ENCODE assay signal across 28 mouse cellular contexts in genomic region chr5:31573722-31574121, GRCm38 (mm10).
"Had no signal": no experiment of that assay in that cellular context is flagged by ENCODE, and none has a peak within 500 bp of the region (broad histone marks: within the 10 kb centered on the region; RNA-seq: fewer than 3 reads in every experiment).

No protein-coding gene starts in this region.

- H3K27ac ChIP-seq: embryonic facial prominence, embryonic 10.5 days; embryonic facial prominence, embryonic 12.5 days; embryonic facial prominence, embryonic 13.5 days; embryonic facial prominence, embryonic 15.5 days; forebrain, embryonic 10.5 days; forebrain, embryonic 12.5 days; forebrain, embryonic 13.5 days; forebrain, embryonic 15.5 days; gastrocnemius, adult 2 months; heart, adult 2 months had no signal

- H3K27me3 ChIP-seq: embryonic facial prominence, embryonic 12.5 days; embryonic facial prominence, embryonic 13.5 days; embryonic facial prominence, embryonic 15.5 days; forebrain, embryonic 12.5 days; forebrain, embryonic 13.5 days; forebrain, embryonic 15.5 days had no signal

- H3K9ac ChIP-seq: embryonic facial prominence, embryonic 12.5 days; embryonic facial prominence, embryonic 13.5 days; embryonic facial prominence, embryonic 15.5 days; forebrain, embryonic 12.5 days; forebrain, embryonic 13.5 days; forebrain, embryonic 15.5 days; forebrain, postnatal 0 days had no signal

- H3K9me3 ChIP-seq: embryonic facial prominence, embryonic 10.5 days; embryonic facial prominence, embryonic 12.5 days; embryonic facial prominence, embryonic 13.5 days; embryonic facial prominence, embryonic 15.5 days; forebrain, embryonic 10.5 days; forebrain, embryonic 12.5 days; forebrain, embryonic 13.5 days; forebrain, embryonic 15.5 days had no signal

- H3K4me2 ChIP-seq: embryonic facial prominence, embryonic 12.5 days; embryonic facial prominence, embryonic 13.5 days; embryonic facial prominence, embryonic 15.5 days; forebrain, embryonic 12.5 days; forebrain, embryonic 13.5 days; forebrain, embryonic 15.5 days had no signal

- H3K4me3 ChIP-seq: embryonic facial prominence, embryonic 10.5 days; embryonic facial prominence, embryonic 12.5 days; embryonic facial prominence, embryonic 13.5 days; embryonic facial prominence, embryonic 15.5 days; erythroblast, embryonic 14.5 days; forebrain, embryonic 10.5 days; forebrain, embryonic 12.5 days; forebrain, embryonic 13.5 days; forebrain, embryonic 15.5 days; gastrocnemius, adult 2 months; heart, adult 2 months had no signal

- ATAC-seq: forebrain, embryonic 13.5 days; forebrain, embryonic 14.5 days; forebrain, embryonic 15.5 days; forebrain, embryonic 16.5 days; forebrain, postnatal 0 days had no signal

- H3K36me3 ChIP-seq: embryonic facial prominence, embryonic 12.5 days; embryonic facial prominence, embryonic 13.5 days; embryonic facial prominence, embryonic 15.5 days; forebrain, embryonic 10.5 days; forebrain, embryonic 12.5 days; forebrain, embryonic 15.5 days had no signal

- DNase-seq: cerebellum, adult 2 months; cerebellum, adult 8-10 months; cerebellum, adult 9-10 months; cerebellum, adult 9-11 months; cerebellum, postnatal 10 days; cerebellum, postnatal 14 days; cerebellum, postnatal 25 days; cerebellum, postnatal 36 days; embryo, embryonic 11 days; forebrain, postnatal 0 days; gastrocnemius, adult 2 months; gastrocnemius, postnatal 10 days; gastrocnemius, postnatal 14 days; gastrocnemius, postnatal 25 days; gastrocnemius, postnatal 36 days; heart, adult 18-20 months; heart, adult 2 months had no signal
